Mouse (Mus musculus): ENCODE measurements around the gene Lcn2. TPM values are rescaled to one million over a fixed set of nuclear protein-coding genes. Genes with fewer than 3 reads are reported as not detected.

Lcn2 gene
- total RNA-seq, 4 experiments from 2014 or later = 0.35 to 2.8 (median 2.0) TPM; not detected in 1

- no peak for DNase-seq (ENCODE audit: low spot score in 2 of 2)
Measured at GRCm38 (mm10) chr2:32413936-32414335, 25.9 kb upstream of the Lcn2 start.

GRCm38 (mm10) chr2:32412742-32413531 lies 24.9 kb upstream of the Lcn2 start:
- DNase-seq (ENCODE audit: low spot score in 2 of 2) = no peak

GRCm38 (mm10) chr2:32411407-32411806 lies 23.4 kb upstream of the Lcn2 start:
- DNase-seq (ENCODE audit: low spot score in 2 of 2) = no peak

- DNase-seq (ENCODE audit: low spot score in 2 of 2) = no peak
Measured at GRCm38 (mm10) chr2:32408429-32409424, 20.7 kb upstream of the Lcn2 start.

GRCm38 (mm10) chr2:32407144-32407824 lies 19.2 kb upstream of the Lcn2 start:
- no peak for DNase-seq (ENCODE audit: low spot score in 2 of 2)

- DNase-seq (ENCODE audit: low spot score in 2 of 2) = peak; percentile 87 to 98
Measured at GRCm38 (mm10) chr2:32404663-32405062, 16.6 kb upstream of the Lcn2 start.

- no peak for DNase-seq (ENCODE audit: low spot score in 2 of 2)
Measured at GRCm38 (mm10) chr2:32396695-32397094, 8.6 kb upstream of the Lcn2 start.

GRCm38 (mm10) chr2:32395946-32396621 lies 8.0 kb upstream of the Lcn2 start:
- DNase-seq (ENCODE audit: low spot score in 2 of 2) = peak; percentile 92 to 93

- DNase-seq (ENCODE audit: low spot score in 2 of 2) = peak; percentile 87 to 89
Measured at GRCm38 (mm10) chr2:32395484-32395945, 7.5 kb upstream of the Lcn2 start, which contains the start of gene Ptges2. Gene Ptges2 (plus strand): TSS chr2:32395896.

- peak in 1 of 2 experiments; percentile 33 for DNase-seq (ENCODE audit: low spot score in 2 of 2)
Measured at GRCm38 (mm10) chr2:32394973-32395372, 6.9 kb upstream of the Lcn2 start.

GRCm38 (mm10) chr2:32392063-32392462 lies 4.0 kb upstream of the Lcn2 start:
- DNase-seq (ENCODE audit: low spot score in 2 of 2) = no peak

GRCm38 (mm10) chr2:32390871-32391270 lies 2.8 kb upstream of the Lcn2 start:
- DNase-seq (ENCODE audit: low spot score in 2 of 2) = no peak

- DNase-seq (ENCODE audit: low spot score in 2 of 2) = no peak
Measured at GRCm38 (mm10) chr2:32389157-32389556, 1.1 kb upstream of the Lcn2 start.

GRCm38 (mm10) chr2:32382689-32383088 lies 5.4 kb downstream of the Lcn2 start:
- DNase-seq (ENCODE audit: low spot score in 2 of 2) = no peak

GRCm38 (mm10) chr2:32381775-32382223 lies 6.3 kb downstream of the Lcn2 start, which contains the start of gene 1110008P14Rik:
Gene 1110008P14Rik (minus strand): TSS chr2:32381938.
- peak; percentile 88 to 90 for DNase-seq (ENCODE audit: low spot score in 2 of 2)

- DNase-seq (ENCODE audit: low spot score in 2 of 2) = peak in 1 of 2 experiments; percentile 36
Measured at GRCm38 (mm10) chr2:32381141-32381774, 6.8 kb downstream of the Lcn2 start.

- peak in 1 of 2 experiments; percentile 31 for DNase-seq (ENCODE audit: low spot score in 2 of 2)
Measured at GRCm38 (mm10) chr2:32380001-32380500, 8.0 kb downstream of the Lcn2 start.

- no peak for DNase-seq (ENCODE audit: low spot score in 2 of 2)
Measured at GRCm38 (mm10) chr2:32376963-32377362, 11.1 kb downstream of the Lcn2 start.

- peak in 1 of 2 experiments; percentile 26 for DNase-seq (ENCODE audit: low spot score in 2 of 2)
Measured at GRCm38 (mm10) chr2:32375317-32375940, 12.6 kb downstream of the Lcn2 start.
